Mouse (Mus musculus): ENCODE results near the gene Galnt10. TPM values are rescaled to one million over a fixed set of nuclear protein-coding genes. Genes with fewer than 3 reads are reported as not detected.

Gene Galnt10
- polyA plus RNA-seq, 1 experiment from 2014 or later = 18.8 TPM

DNA sequence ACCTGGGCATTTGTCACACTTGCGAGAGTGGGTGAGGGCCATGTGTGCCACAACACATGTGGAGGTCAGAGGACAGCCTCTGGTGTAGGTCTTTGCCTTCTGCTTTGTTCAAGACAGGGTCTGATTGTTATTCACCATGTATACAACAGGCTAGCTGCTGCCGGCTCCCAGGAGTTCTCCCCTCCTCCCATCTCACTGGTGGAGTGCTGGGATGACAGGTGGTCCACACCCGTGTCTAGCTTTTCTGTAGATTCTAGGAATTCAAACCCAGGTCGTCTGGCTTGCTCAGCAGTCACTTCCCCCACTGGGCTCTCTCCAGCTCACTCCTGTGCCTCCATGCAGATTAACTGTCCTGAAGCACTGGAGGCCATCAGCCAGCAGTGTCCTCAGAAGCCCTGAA, 80.7 kb downstream of the Galnt10 start:
- H3K36me3 ChIP-seq (replicated peaks) = peaks cover 9% of the 10 kb centered on the region
- H3K9me3 ChIP-seq = no peaks in the 10 kb centered on the region
- H3K4me3 ChIP-seq = no peak overlapping the region
- H3K27me3 ChIP-seq (replicated peaks; ENCODE audit: low read depth, poor library complexity, severe bottlenecking) = no peaks in the 10 kb centered on the region
- peaks cover 13% of the 10 kb centered on the region for H3K4me1 ChIP-seq
- no peak for DNase-seq (ENCODE audit: low spot score)
- 61% methylated on average over 4 of the region's 4 CpGs for WGBS
- no peak overlapping the region for H3K27ac ChIP-seq (replicated peaks)

DNA sequence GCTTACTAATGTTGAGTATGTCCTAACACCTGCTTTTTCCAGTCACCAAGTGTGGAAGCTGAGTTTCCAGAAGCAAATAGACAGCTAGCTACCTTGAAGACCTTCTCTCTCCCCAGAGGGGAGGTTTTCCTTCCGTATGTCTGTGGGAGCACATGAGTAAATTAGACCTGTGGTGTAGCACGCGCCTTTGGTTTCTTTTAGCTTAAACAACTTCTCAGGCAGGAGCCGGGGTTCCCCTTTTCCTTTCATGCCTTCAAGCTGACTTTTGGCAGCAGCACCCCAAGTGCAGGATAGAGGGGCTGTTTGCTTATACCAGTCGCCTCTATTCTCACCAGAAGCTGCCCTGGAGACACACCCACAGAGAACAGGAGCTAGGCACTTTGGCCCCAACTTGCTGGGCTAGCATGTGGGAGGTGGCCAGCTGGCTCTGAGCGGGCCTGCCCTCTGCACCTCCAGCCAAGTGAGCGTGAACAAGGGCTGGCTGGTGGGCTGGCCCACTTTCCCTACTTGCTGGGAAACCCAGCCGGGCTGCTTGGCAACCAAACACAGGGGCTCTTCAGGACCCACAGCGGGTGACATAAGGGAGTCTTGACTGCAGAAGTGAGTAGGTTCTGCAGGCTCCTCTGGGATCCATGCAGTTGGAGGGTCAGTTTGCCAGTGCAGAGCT, 82.2 kb downstream of the Galnt10 start:
- peaks cover 9% of the 10 kb centered on the region for H3K36me3 ChIP-seq (replicated peaks)
- 74% methylated on average over 9 of the region's 9 CpGs for WGBS
- H3K4me1 ChIP-seq = peaks cover 7% of the 10 kb centered on the region; the same call in 1 of the 2 replicates
- H3K9me3 ChIP-seq = no peaks in the 10 kb centered on the region
- no peaks in the 10 kb centered on the region for H3K27me3 ChIP-seq (replicated peaks; ENCODE audit: low read depth, poor library complexity, severe bottlenecking)
- no peak overlapping the region for H3K27ac ChIP-seq (replicated peaks)
- DNase-seq (ENCODE audit: low spot score) = no peak
- H3K4me3 ChIP-seq = no peak overlapping the region

DNA sequence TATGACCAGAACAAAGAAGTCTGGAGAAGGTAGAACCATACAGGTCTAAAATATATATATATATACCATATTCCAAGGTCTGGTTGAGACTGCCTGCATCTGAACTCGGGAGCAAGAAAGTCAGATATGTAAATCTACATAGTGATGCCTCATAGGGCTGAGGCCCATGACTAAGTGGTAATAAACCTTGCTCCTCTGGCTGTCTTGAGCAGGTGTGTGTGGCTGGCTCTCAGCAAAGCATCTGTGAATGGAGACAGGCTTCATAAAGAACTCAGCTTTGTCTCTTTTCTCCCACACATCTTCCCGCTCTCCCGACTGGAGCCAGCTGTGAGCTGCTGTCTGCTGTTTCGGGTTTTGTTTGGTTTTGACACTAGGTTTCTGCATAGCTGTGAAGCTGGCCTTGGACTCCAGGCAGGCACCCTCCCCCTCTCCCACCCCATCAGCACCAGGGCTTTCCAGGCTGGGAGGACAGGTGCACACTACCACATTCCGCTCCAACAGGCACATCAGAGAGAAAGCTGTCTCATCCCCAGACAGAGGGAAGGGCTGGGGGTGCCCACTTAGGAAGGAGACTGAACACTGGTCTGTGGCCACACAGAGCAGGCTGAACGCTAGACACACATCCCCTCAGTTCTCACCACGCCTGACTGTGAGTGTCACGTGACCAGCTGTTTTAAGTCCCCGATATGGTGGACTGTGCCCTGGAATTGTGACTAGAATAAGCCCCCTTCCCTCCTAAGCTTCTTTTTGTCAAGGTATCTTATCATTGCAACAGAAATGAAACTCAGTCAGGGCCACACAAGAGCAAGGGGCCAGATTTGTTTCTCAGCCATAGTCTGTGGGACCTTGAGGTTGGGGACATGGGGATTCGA, 87.4 kb downstream of the Galnt10 start:
- Histone ChIP-seq H3K27ac (replicated peaks) (no peak overlapping the region), H3K9me3 (no peaks in the 10 kb centered on the region), H3K4me1 (peaks cover 6% of the 10 kb centered on the region; the same call in 1 of the 2 replicates), H3K36me3 (replicated peaks) (peaks cover 10% of the 10 kb centered on the region), H3K4me3 (no peak overlapping the region), H3K27me3 (replicated peaks; ENCODE audit: low read depth, poor library complexity, severe bottlenecking) (no peaks in the 10 kb centered on the region)
- WGBS = 86% methylated on average over 10 of the region's 10 CpGs
- DNase-seq (ENCODE audit: low spot score) = no peak

GRCm38 (mm10) chr11:57747294-57748080, 102.2 kb downstream of the Galnt10 start:
- peaks cover 36% of the 10 kb centered on the region for H3K4me1 ChIP-seq
- H3K9me3 ChIP-seq = no peaks in the 10 kb centered on the region
- WGBS = 84% methylated on average over 19 of the region's 19 CpGs
- no peaks in the 10 kb centered on the region for H3K36me3 ChIP-seq (replicated peaks)
- no peaks in the 10 kb centered on the region; the same call in 1 of the 2 replicates for H3K27me3 ChIP-seq (replicated peaks; ENCODE audit: low read depth, poor library complexity, severe bottlenecking)
- DNase-seq (ENCODE audit: low spot score) = peak; percentile 45
- H3K4me3 ChIP-seq = no peak overlapping the region
- no peak overlapping the region for H3K27ac ChIP-seq (replicated peaks)

GRCm38 (mm10) chr11:57753538-57754203, 108.4 kb downstream of the Galnt10 start:
- Histone ChIP-seq H3K27ac (replicated peaks) (no peak overlapping the region), H3K4me3 (no peak overlapping the region), H3K4me1 (peaks cover 31% of the 10 kb centered on the region), H3K36me3 (replicated peaks) (no peaks in the 10 kb centered on the region), H3K27me3 (replicated peaks; ENCODE audit: low read depth, poor library complexity, severe bottlenecking) (no peaks in the 10 kb centered on the region; the same call in 1 of the 2 replicates), H3K9me3 (no peaks in the 10 kb centered on the region)
- no peak for DNase-seq (ENCODE audit: low spot score)
- WGBS = 87% methylated on average over 14 of the region's 14 CpGs

DNA sequence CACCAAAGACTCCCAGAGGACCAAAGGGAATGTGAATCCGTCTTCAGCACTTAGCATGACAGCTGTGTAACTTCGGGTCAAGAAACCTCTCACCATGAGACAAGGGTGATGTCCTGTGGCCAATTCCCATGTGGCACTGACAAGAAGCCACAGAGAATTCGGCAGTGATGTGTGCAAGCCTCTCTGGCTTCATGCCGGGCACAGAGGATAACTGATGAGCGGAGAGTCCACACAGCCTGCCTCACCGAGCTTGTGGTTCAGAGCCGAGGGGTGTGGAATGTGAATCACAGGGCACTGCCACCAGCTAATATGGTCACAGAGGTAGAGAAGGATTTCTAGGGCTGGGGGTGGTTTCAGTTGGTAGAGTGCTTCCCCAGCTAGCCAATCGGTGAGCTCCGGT, 113.4 kb downstream of the Galnt10 start:
- peaks cover 17% of the 10 kb centered on the region for H3K4me1 ChIP-seq
- H3K27me3 ChIP-seq (replicated peaks; ENCODE audit: low read depth, poor library complexity, severe bottlenecking) = no peaks in the 10 kb centered on the region
- no peak for DNase-seq (ENCODE audit: low spot score)
- no peaks in the 10 kb centered on the region for H3K9me3 ChIP-seq
- no peak overlapping the region for H3K4me3 ChIP-seq
- no peak overlapping the region for H3K27ac ChIP-seq (replicated peaks)
- peaks cover 11% of the 10 kb centered on the region for H3K36me3 ChIP-seq (replicated peaks)
- WGBS = 82% methylated on average over 9 of the region's 9 CpGs

- DNase-seq (ENCODE audit: low spot score) = peak; percentile 40
- Histone ChIP-seq H3K9me3 (no peaks in the 10 kb centered on the region), H3K4me1 (peaks cover 17% of the 10 kb centered on the region), H3K36me3 (replicated peaks) (peaks cover 16% of the 10 kb centered on the region), H3K4me3 (0 out of 2 replicates have a peak overlapping the region, but pooled peaks have one; percentile 26), H3K27ac (replicated peaks) (no peak overlapping the region), H3K27me3 (replicated peaks; ENCODE audit: low read depth, poor library complexity, severe bottlenecking) (no peaks in the 10 kb centered on the region)
- 33% methylated on average over 14 of the region's 14 CpGs for WGBS
These were observed 115.3 kb downstream of the Galnt10 start for GRCm38 (mm10) chr11:57760509-57761058.

- H3K4me3 ChIP-seq = no peak overlapping the region
- H3K27ac ChIP-seq (replicated peaks) = no peak overlapping the region
- no peaks in the 10 kb centered on the region for H3K9me3 ChIP-seq
- H3K4me1 ChIP-seq = peaks cover 25% of the 10 kb centered on the region
- no peaks in the 10 kb centered on the region for H3K27me3 ChIP-seq (replicated peaks; ENCODE audit: low read depth, poor library complexity, severe bottlenecking)
- WGBS = 94% methylated on average over 4 of the region's 4 CpGs
- peaks cover 19% of the 10 kb centered on the region for H3K36me3 ChIP-seq (replicated peaks)
- DNase-seq (ENCODE audit: low spot score) = no peak
These were observed 116.1 kb downstream of the Galnt10 start for GRCm38 (mm10) chr11:57761347-57761746.

DNA sequence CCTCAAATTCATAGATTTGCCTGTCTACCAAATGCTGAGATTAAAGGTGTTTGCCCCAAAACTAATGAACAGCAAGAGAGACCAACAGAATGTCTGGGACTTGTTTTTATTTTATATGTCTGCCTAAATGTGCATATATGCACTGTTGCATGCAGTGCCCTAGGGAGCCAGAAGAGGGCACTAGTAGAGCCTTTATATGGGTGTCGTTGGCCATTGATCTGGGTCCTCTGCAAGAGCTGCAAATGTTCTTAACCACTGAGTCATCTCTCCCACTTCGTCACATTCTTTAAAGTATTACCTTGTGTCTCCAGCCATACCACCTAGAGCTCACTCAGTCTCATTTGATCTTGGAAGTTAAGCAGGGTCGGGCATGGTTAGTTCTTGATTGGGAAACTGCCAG, 118.9 kb downstream of the Galnt10 start:
- Histone ChIP-seq H3K9me3 (no peaks in the 10 kb centered on the region), H3K27ac (replicated peaks) (no peak overlapping the region), H3K4me1 (peaks cover 49% of the 10 kb centered on the region), H3K27me3 (replicated peaks; ENCODE audit: low read depth, poor library complexity, severe bottlenecking) (0 out of 2 replicates have a peak, but pooled peaks cover 6% of the 10 kb centered on the region), H3K4me3 (no peak overlapping the region), H3K36me3 (replicated peaks) (peaks cover 19% of the 10 kb centered on the region)
- DNase-seq (ENCODE audit: low spot score) = no peak
- WGBS = 86% methylated on average over 3 of the region's 3 CpGs

- Histone ChIP-seq H3K27me3 (replicated peaks; ENCODE audit: low read depth, poor library complexity, severe bottlenecking) (peaks cover 27% of the 10 kb centered on the region), H3K4me3 (no peak overlapping the region), H3K27ac (replicated peaks) (peak overlapping the region; percentile 24; the same call in 1 of the 2 replicates), H3K4me1 (peaks cover 33% of the 10 kb centered on the region), H3K9me3 (no peaks in the 10 kb centered on the region), H3K36me3 (replicated peaks) (peaks cover 28% of the 10 kb centered on the region)
- 40% methylated on average over 12 of the region's 12 CpGs for WGBS
- DNase-seq (ENCODE audit: low spot score) = no peak
These were observed 121.4 kb downstream of the Galnt10 start for GRCm38 (mm10) chr11:57766617-57767016.

DNA sequence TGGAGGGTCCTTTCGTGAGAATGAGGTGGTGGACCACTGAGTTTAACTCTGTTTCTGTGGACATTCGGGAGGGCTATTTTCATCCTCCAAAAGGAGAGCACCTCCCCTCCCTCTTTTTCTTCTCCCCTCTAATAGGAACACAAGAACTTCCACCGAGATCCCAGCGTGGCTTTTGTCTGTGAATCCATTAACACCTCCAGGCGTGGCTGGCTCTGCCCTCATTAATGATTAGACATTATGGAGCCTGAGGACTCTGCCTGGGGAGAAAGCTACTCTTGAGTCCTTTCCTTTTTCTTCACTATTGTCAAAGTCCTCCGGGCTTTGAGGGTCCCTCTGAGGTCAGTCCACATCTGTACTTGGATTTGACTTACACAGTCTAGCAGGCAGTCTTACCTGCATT, 121.9 kb downstream of the Galnt10 start:
- H3K36me3 ChIP-seq (replicated peaks) = peaks cover 32% of the 10 kb centered on the region
- H3K9me3 ChIP-seq = no peaks in the 10 kb centered on the region
- H3K4me3 ChIP-seq = no peak overlapping the region
- no peak overlapping the region; the same call in 1 of the 2 replicates for H3K27ac ChIP-seq (replicated peaks)
- DNase-seq (ENCODE audit: low spot score) = no peak
- WGBS = 59% methylated on average over 6 of the region's 6 CpGs
- H3K4me1 ChIP-seq = peaks cover 33% of the 10 kb centered on the region
- peaks cover 33% of the 10 kb centered on the region for H3K27me3 ChIP-seq (replicated peaks; ENCODE audit: low read depth, poor library complexity, severe bottlenecking)

Data from embryonic facial prominence, embryonic 10.5 days (tissue).